ENCODE assay signal across 8 mouse cellular contexts in genomic region chr2:94465890-94466189, GRCm38 (mm10). TPM values are rescaled to one million over a fixed set of nuclear protein-coding genes. Genes with fewer than 3 reads are reported as not detected.
DNase-seq lines count a peak whose midpoint lies in the region; ATAC-seq lines count a peak whose summit lies in the region.

No protein-coding gene starts in this region.

- no peak for ATAC-seq in embryonic facial prominence, embryonic 11.5 days (replicated peaks; ENCODE audit: insufficient number of reproducible peaks, low FRiP score, low TSS enrichment, low read depth)
- ATAC-seq in inflammation-experienced regulatory T-cells, adult 6 months, result peak; percentile 50
- no peak for ATAC-seq in megakaryocyte-erythroid progenitor cell, adult 5-6 weeks (replicated peaks; ENCODE audit: low FRiP score, low TSS enrichment, poor library complexity, severe bottlenecking)

- no peak overlapping the region for H3K9ac ChIP-seq in embryonic facial prominence, embryonic 11.5 days (replicated peaks; ENCODE audit: low read length)

- H3K4me2 ChIP-seq in embryonic facial prominence, embryonic 11.5 days (ENCODE audit: low read depth, low read length), result no peak overlapping the region

- H3K36me3 ChIP-seq in embryonic facial prominence, embryonic 11.5 days (replicated peaks; ENCODE audit: control insufficient read depth, insufficient read depth, low read depth, low read length), result no peaks in the 10 kb centered on the region
- H3K36me3 ChIP-seq in midbrain, embryonic 10.5 days, result no peaks in the 10 kb centered on the region

- WGBS in embryonic facial prominence, embryonic 11.5 days, result 11% methylated on average over 8 of the region's 8 CpGs
- WGBS in midbrain, embryonic 10.5 days, result 20% methylated on average over 8 of the region's 8 CpGs

- DNase-seq in cerebellum, adult 11-12 months, result peak; percentile 38
- no peak for DNase-seq in cerebellum, adult 9-11 months
- DNase-seq in urinary bladder, postnatal 25 days (ENCODE audit: low spot score), result peak; percentile 34
- no peak for DNase-seq in urinary bladder, postnatal 4 days (ENCODE audit: low spot score in 2 of 2)
- DNase-seq in embryonic facial prominence, embryonic 11.5 days (ENCODE audit: low spot score), result peak; percentile 69
- DNase-seq in midbrain, embryonic 10.5 days (ENCODE audit: low spot score), result peak; percentile 25

- no peaks in the 10 kb centered on the region for H3K9me3 ChIP-seq in embryonic facial prominence, embryonic 11.5 days (replicated peaks; ENCODE audit: control insufficient read depth, low read length)
- H3K9me3 ChIP-seq in midbrain, embryonic 10.5 days (replicated peaks), result no peaks in the 10 kb centered on the region; the same call in 1 of the 2 replicates

- H3K4me1 ChIP-seq in embryonic facial prominence, embryonic 11.5 days (ENCODE audit: control insufficient read depth, insufficient read depth, low read length), result no peaks in the 10 kb centered on the region; the same call in 1 of the 2 replicates
- H3K4me1 ChIP-seq in midbrain, embryonic 10.5 days, result no peaks in the 10 kb centered on the region; the same call in 1 of the 2 replicates

- H3K27ac ChIP-seq in embryonic facial prominence, embryonic 11.5 days (replicated peaks; ENCODE audit: low read depth, low read length), result no peak overlapping the region
- no peak overlapping the region for H3K27ac ChIP-seq in midbrain, embryonic 10.5 days (replicated peaks)

- no peaks in the 10 kb centered on the region for H3K27me3 ChIP-seq in embryonic facial prominence, embryonic 11.5 days (ENCODE audit: control insufficient read depth, insufficient read depth, low read length)
- no peaks in the 10 kb centered on the region for H3K27me3 ChIP-seq in midbrain, embryonic 10.5 days (ENCODE audit: low read depth, poor library complexity, severe bottlenecking)

- no peak overlapping the region for H3K4me3 ChIP-seq in embryonic facial prominence, embryonic 11.5 days (ENCODE audit: low read depth, low read length)
- no peak overlapping the region for H3K4me3 ChIP-seq in midbrain, embryonic 10.5 days

RNA-seq across cellular contexts. Expression of gene Api5, which starts 27.9 kb away (rescaled TPM):
- polyA plus RNA-seq in embryonic facial prominence, embryonic 11.5 days (2014; fragmentation: Nextera tagmentation; extraction: Ambion mirVana), result 259 and 274 TPM in 2 replicates
- polyA plus RNA-seq in inflammation-experienced regulatory T-cells, adult 6 months (2017; shearing (Covaris generic)), result 100 to 1,000 TPM in 1 of 3 experiments, 10 to 100 TPM in 2; 87.9 to 115 (median 99.9) TPM
- 222 and 230 TPM in 2 replicates for polyA plus RNA-seq in midbrain, embryonic 10.5 days (2016; fragmentation: Nextera tagmentation; extraction: Ambion mirVana)
- 114 and 118 TPM in 2 replicates for total RNA-seq in megakaryocyte-erythroid progenitor cell, adult 5-6 weeks (2014; fragmentation: Nextera tagmentation)
- total RNA-seq in megakaryocyte-erythroid progenitor cell, adult 5-6 weeks (2017), result 151 and 167 TPM in 2 replicates

RNA-seq across cellular contexts. Expression of gene Ttc17, which starts 59.4 kb away (rescaled TPM):
- 14.2 and 14.4 TPM in 2 replicates for polyA plus RNA-seq in embryonic facial prominence, embryonic 11.5 days (2014; fragmentation: Nextera tagmentation; extraction: Ambion mirVana)
- 10 to 100 TPM; 35.9 to 45.7 (median 41.6) TPM for polyA plus RNA-seq in inflammation-experienced regulatory T-cells, adult 6 months (2017; shearing (Covaris generic))
- 12.1 and 15.5 TPM in 2 replicates for polyA plus RNA-seq in midbrain, embryonic 10.5 days (2016; fragmentation: Nextera tagmentation; extraction: Ambion mirVana)
- 25.4 and 25.5 TPM in 2 replicates for total RNA-seq in megakaryocyte-erythroid progenitor cell, adult 5-6 weeks (2014; fragmentation: Nextera tagmentation)
- 12.9 and 16.2 TPM in 2 replicates for total RNA-seq in megakaryocyte-erythroid progenitor cell, adult 5-6 weeks (2017)

Comparison
In these comparisons a context has a peak if more than half of its experiments do, and no peak if none do; other contexts are left out.
1. DNase-seq: peak in cerebellum, adult 11-12 months (single experiment), urinary bladder, postnatal 25 days (single experiment), embryonic facial prominence, embryonic 11.5 days (single experiment) and midbrain, embryonic 10.5 days (single experiment); none in cerebellum, adult 9-11 months (single experiment) and urinary bladder, postnatal 4 days (0 of 2).